Mouse (Mus musculus) liver, embryonic 11.5 days (tissue): Measurements from ENCODE around the gene Ralb. TPM values are rescaled to one million over a fixed set of nuclear protein-coding genes. Genes with fewer than 3 reads are reported as not detected.

Source experiments
- ATAC-seq: fragments of 200-750 bp; cut with Nextera tagmentation; replicated peaks from 2 replicates; pipeline ENCODE4 v1.8.0; 2017; ENCODE audit warnings: moderate number of reproducible peaks, mild to moderate bottlenecking, moderate TSS enrichment, moderate library complexity; ENCODE audit not compliant: low FRiP score
- DNase-seq: peaks from one replicate; pipeline ENCODE4 v3.0.0-alpha.2; 2017; ENCODE audit warnings: low spot score
- H3K27ac ChIP-seq: fragments of 300-500 bp; sonication (generic); 2 replicates; pipeline ENCODE4 v1.5.1; 2014; ENCODE audit warnings: mild to moderate bottlenecking, low read depth, low read length, control low read depth
- H3K27me3 ChIP-seq: fragments of 300-500 bp; sonication (generic); replicated peaks from 2 replicates; pipeline ENCODE4 v1.6.1; 2014; ENCODE audit warnings: low read length, mixed read lengths; ENCODE audit not compliant: control insufficient read depth, insufficient read depth
- H3K36me3 ChIP-seq: fragments of 300-500 bp; sonication (generic); 2 replicates; pipeline ENCODE4 v1.6.1; 2014; ENCODE audit warnings: mild to moderate bottlenecking, low read length, moderate library complexity, mixed read lengths; ENCODE audit not compliant: control insufficient read depth, insufficient read depth
- H3K4me1 ChIP-seq: fragments of 300-500 bp; sonication (generic); replicated peaks from 2 replicates; pipeline ENCODE4 v1.6.1; 2014; ENCODE audit warnings: low read length, mixed read lengths; ENCODE audit not compliant: control insufficient read depth, insufficient read depth
- H3K4me2 ChIP-seq: fragments of 300-500 bp; sonication (generic); 2 replicates; pipeline ENCODE4 v1.6.1; 2014; ENCODE audit warnings: mild to moderate bottlenecking, control low read depth, moderate library complexity
- H3K4me3 ChIP-seq: fragments of 300-500 bp; sonication (generic); 2 replicates; pipeline ENCODE4 v1.5.1; 2014; ENCODE audit warnings: low read depth, low read length, control low read depth
- H3K9ac ChIP-seq: fragments of 300-500 bp; sonication (generic); 2 replicates; pipeline ENCODE4 v1.6.1; 2014; ENCODE audit warnings: low read depth, low read length, control low read depth
- H3K9me3 ChIP-seq: fragments of 300-500 bp; sonication (generic); 2 replicates; pipeline ENCODE4 v1.6.1; 2016; ENCODE audit warnings: low read length, inconsistent platforms, mixed read lengths; ENCODE audit not compliant: control insufficient read depth
- WGBS: fragments of 180-500 bp; shearing (Covaris S2); extraction: QIAGEN DNeasy Blood & Tissue Kit; methylation state at CpG from one replicate; pipeline ENCODE4 v1.1.7; 2014; 5-methylcytosine and 5-hydroxymethylcytosine counted together
- polyA plus RNA-seq: library from polyadenylated mRNA; unstranded; fragments of >200 nt; fragmentation: Nextera tagmentation; extraction: Ambion mirVana; gene quantifications from 2 replicates; pipeline ENCODE4 v1.2.1, GENCODE M21; 2014

Ralb gene
- polyA plus RNA-seq, 1 experiment from 2014 or later, result 92.1 TPM

GRCm38 (mm10) chr1:119521681-119522080 is 17.1 kb upstream of the Ralb start:
- peaks cover under 1% of the 10 kb centered on the region; the same call in 1 of the 2 replicates for H3K9me3 ChIP-seq
- H3K4me3 ChIP-seq, result no peak overlapping the region
- ATAC-seq (no peak), DNase-seq (no peak)
- H3K4me2 ChIP-seq, result no peak overlapping the region
- no peak overlapping the region for H3K9ac ChIP-seq
- H3K27ac ChIP-seq, result no peak overlapping the region
- no peaks in the 10 kb centered on the region for H3K27me3 ChIP-seq
- H3K4me1 ChIP-seq, result peaks cover 11% of the 10 kb centered on the region
- WGBS, result 76% methylated on average over 7 of the region's 7 CpGs
- peaks cover under 1% of the 10 kb centered on the region; the same call in 1 of the 2 replicates for H3K36me3 ChIP-seq

- peaks cover 8% of the 10 kb centered on the region for H3K4me1 ChIP-seq
- no peaks in the 10 kb centered on the region for H3K36me3 ChIP-seq
- H3K4me3 ChIP-seq, result no peak overlapping the region
- no peak overlapping the region for H3K27ac ChIP-seq
- ATAC-seq (no peak), DNase-seq (no peak)
- no peaks in the 10 kb centered on the region for H3K9me3 ChIP-seq
- H3K27me3 ChIP-seq, result no peaks in the 10 kb centered on the region
- H3K4me2 ChIP-seq, result no peak overlapping the region
- WGBS, result 50% methylated on average over 2 of the region's 2 CpGs
- no peak overlapping the region for H3K9ac ChIP-seq
These were observed 16.4 kb upstream of the Ralb start for GRCm38 (mm10) chr1:119521029-119521428.

- Histone ChIP-seq H3K4me2 (no peak overlapping the region), H3K27me3 (no peaks in the 10 kb centered on the region), H3K4me1 (no peaks in the 10 kb centered on the region), H3K36me3 (no peaks in the 10 kb centered on the region), H3K9ac (no peak overlapping the region), H3K4me3 (no peak overlapping the region), H3K9me3 (no peaks in the 10 kb centered on the region), H3K27ac (no peak overlapping the region)
- DNase-seq (no peak), ATAC-seq (no peak)
- 71% methylated on average over 6 of the region's 6 CpGs for WGBS
These were observed 14.7 kb upstream of the Ralb start for GRCm38 (mm10) chr1:119519286-119519685.

- Histone ChIP-seq H3K27me3 (no peaks in the 10 kb centered on the region), H3K36me3 (no peaks in the 10 kb centered on the region), H3K9me3 (no peaks in the 10 kb centered on the region), H3K4me3 (no peak overlapping the region), H3K4me2 (no peak overlapping the region), H3K4me1 (no peaks in the 10 kb centered on the region), H3K27ac (no peak overlapping the region), H3K9ac (no peak overlapping the region)
- DNase-seq, result no peak
- no peak for ATAC-seq
These were observed 14.2 kb upstream of the Ralb start for GRCm38 (mm10) chr1:119518786-119519185.

- Histone ChIP-seq H3K36me3 (no peaks in the 10 kb centered on the region), H3K4me1 (no peaks in the 10 kb centered on the region), H3K4me3 (no peak overlapping the region), H3K9ac (no peak overlapping the region), H3K27ac (no peak overlapping the region), H3K4me2 (no peak overlapping the region), H3K9me3 (no peaks in the 10 kb centered on the region), H3K27me3 (no peaks in the 10 kb centered on the region)
- WGBS, result 79% methylated on average over 7 of the region's 7 CpGs
- ATAC-seq (no peak), DNase-seq (no peak)
These were observed 13.5 kb upstream of the Ralb start for GRCm38 (mm10) chr1:119518060-119518459.

GRCm38 (mm10) chr1:119510857-119511256 is 6.3 kb upstream of the Ralb start:
- no peaks in the 10 kb centered on the region for H3K36me3 ChIP-seq
- DNase-seq (no peak), ATAC-seq (no peak)
- 0 out of 2 replicates have a peak, but pooled peaks cover 4% of the 10 kb centered on the region for H3K4me1 ChIP-seq
- WGBS, result 67% methylated on average over 8 of the region's 8 CpGs
- no peak overlapping the region for H3K9ac ChIP-seq
- no peaks in the 10 kb centered on the region for H3K27me3 ChIP-seq
- no peaks in the 10 kb centered on the region for H3K9me3 ChIP-seq
- no peak overlapping the region for H3K4me3 ChIP-seq
- H3K4me2 ChIP-seq, result no peak overlapping the region
- no peak overlapping the region for H3K27ac ChIP-seq

- H3K4me3 ChIP-seq, result no peak overlapping the region
- DNase-seq, result no peak
- H3K27me3 ChIP-seq, result no peaks in the 10 kb centered on the region
- no peaks in the 10 kb centered on the region for H3K9me3 ChIP-seq
- 31% methylated on average over 9 of the region's 9 CpGs for WGBS
- H3K27ac ChIP-seq, result no peak overlapping the region
- H3K4me1 ChIP-seq, result peaks cover 7% of the 10 kb centered on the region; the same call in 1 of the 2 replicates
- no peak overlapping the region for H3K4me2 ChIP-seq
- ATAC-seq, result 0 out of 2 replicates have a peak, but pooled peaks have one; percentile 29
- no peaks in the 10 kb centered on the region for H3K36me3 ChIP-seq
- H3K9ac ChIP-seq, result no peak overlapping the region
These were observed 5.8 kb upstream of the Ralb start for GRCm38 (mm10) chr1:119510409-119510808.

- no peaks in the 10 kb centered on the region for H3K36me3 ChIP-seq
- peaks cover 7% of the 10 kb centered on the region for H3K4me1 ChIP-seq
- ATAC-seq (no peak), DNase-seq (no peak)
- no peak overlapping the region for H3K4me2 ChIP-seq
- H3K27me3 ChIP-seq, result no peaks in the 10 kb centered on the region
- H3K9me3 ChIP-seq, result no peaks in the 10 kb centered on the region
- no peak overlapping the region for H3K9ac ChIP-seq
- H3K4me3 ChIP-seq, result no peak overlapping the region
- no peak overlapping the region for H3K27ac ChIP-seq
- WGBS, result 75% methylated on average over 7 of the region's 7 CpGs
These were observed 4.9 kb upstream of the Ralb start for GRCm38 (mm10) chr1:119509474-119509873.

GRCm38 (mm10) chr1:119508548-119508947 is 4.0 kb upstream of the Ralb start:
- no peak overlapping the region for H3K9ac ChIP-seq
- WGBS, result 50% methylated on average over 4 of the region's 4 CpGs

More at GRCm38 (mm10) chr1:119508548-119508947, 4.0 kb upstream of the Ralb start:
- H3K9me3 ChIP-seq, result no peaks in the 10 kb centered on the region
- H3K27ac ChIP-seq, result no peak overlapping the region
- H3K27me3 ChIP-seq, result no peaks in the 10 kb centered on the region
- H3K4me3 ChIP-seq, result no peak overlapping the region
- DNase-seq (no peak), ATAC-seq (no peak)
- H3K4me1 ChIP-seq, result peaks cover 12% of the 10 kb centered on the region
- H3K36me3 ChIP-seq, result no peaks in the 10 kb centered on the region
- H3K4me2 ChIP-seq, result no peak overlapping the region
